Mouse (Mus musculus) olfactory bulb, adult 2 months (tissue): ENCODE measurements at regions not wholly inside any gene's neighbourhood (a gene's known extent, or its start where the extent isn't known, plus 50 kb on each side); places are given as distances from the start of the nearest gene placed in this dataset.

Source experiments
- CTCF ChIP-seq: fragments of 200-500 bp; IDR thresholded peaks from 2 replicates; pipeline ENCODE4 v1.5.1; 2012; ENCODE audit warnings: low read depth, mild to moderate bottlenecking, low read length, moderate library complexity; ENCODE audit not compliant: insufficient read depth
- POLR2A ChIP-seq: fragments of 200-500 bp; IDR thresholded peaks from 2 replicates; pipeline ENCODE4 v1.6.1; 2012; ENCODE audit warnings: mild to moderate bottlenecking, low read depth, low read length, moderate library complexity; ENCODE audit not compliant: insufficient read depth

- no peak for TF ChIP-seq CTCF
- TF ChIP-seq POLR2A = no peak
Observed at GRCm38 (mm10) chr6:41188910-41189309, 113.2 kb upstream of the Try4 start.
